Mouse (Mus musculus): Measurements from ENCODE around the gene Farp2.

GRCm38 (mm10) chr1:93511585-93512350 is at the start of gene Farp2:
- TF ChIP-seq MAFK (IDR thresholded peaks at IDR 0.05; ENCODE audit: insufficient replicate concordance, low read length): no peak
- no peak for TF ChIP-seq CTCF (conservative IDR thresholded peaks at IDR 0.05 in 1 of 2, IDR thresholded peaks at IDR 0.05 in 1 of 2; ENCODE audit: low read depth in 2 of 2, low read length in 2 of 2)

Data from CH12.LX (cell line).